Mouse (Mus musculus) c-Kit-positive CD71-negative TER-119-negative erythroid progenitor cells, embryonic 14.5 days (primary cell): ENCODE measurements around the gene Usp46.
"Not testable (repeated sequence)": the region's sequence is repeated elsewhere in the genome, so short reads cannot be mapped to it uniquely, and the experiment has no call there.

ENCODE experiments used
- DNase-seq: peaks from one replicate; pipeline ENCODE4 v3.0.0-alpha.2; 2013; ENCODE audit warnings: low read depth

Usp46 gene

GRCm38 (mm10) chr5:74028221-74028620 is 40.0 kb downstream of the Usp46 start:
- no peak for DNase-seq

- DNase-seq = no peak
Measured at GRCm38 (mm10) chr5:74020506-74020905, 47.7 kb downstream of the Usp46 start.

DNA sequence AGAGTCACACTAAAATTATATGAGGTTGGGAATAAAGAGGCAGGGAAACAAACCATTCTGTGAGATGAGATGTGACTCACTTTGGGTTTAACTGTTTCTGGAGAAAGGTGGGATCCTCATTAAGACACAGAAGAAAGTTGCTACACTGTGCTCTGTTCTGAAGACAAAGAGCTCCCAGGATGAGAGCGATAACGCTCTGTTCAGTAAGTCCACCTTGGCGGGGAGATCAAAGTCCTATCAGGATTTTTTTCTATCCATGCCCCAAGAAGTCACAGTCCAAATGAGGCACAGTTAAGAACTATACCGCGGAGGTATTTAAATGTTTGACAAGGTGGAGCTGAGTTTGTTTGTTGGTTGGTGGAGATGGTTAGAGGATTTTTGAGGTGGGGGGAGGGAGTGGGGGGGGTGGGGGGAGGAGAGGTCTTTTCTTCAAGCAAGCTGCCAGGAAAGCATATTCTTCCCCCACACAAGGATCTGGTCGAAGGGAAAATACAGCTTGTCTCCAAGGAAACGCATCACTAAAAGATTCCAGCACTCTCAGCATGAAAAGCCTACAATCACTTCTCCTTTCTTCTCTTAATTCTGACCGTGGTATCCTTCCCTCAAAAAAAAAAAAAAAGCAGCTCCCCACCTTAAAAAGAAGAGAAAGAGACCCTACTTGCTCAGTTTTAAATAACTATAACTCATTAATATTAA is 49.2 kb downstream of the Usp46 start:
- DNase-seq = no peak

DNA sequence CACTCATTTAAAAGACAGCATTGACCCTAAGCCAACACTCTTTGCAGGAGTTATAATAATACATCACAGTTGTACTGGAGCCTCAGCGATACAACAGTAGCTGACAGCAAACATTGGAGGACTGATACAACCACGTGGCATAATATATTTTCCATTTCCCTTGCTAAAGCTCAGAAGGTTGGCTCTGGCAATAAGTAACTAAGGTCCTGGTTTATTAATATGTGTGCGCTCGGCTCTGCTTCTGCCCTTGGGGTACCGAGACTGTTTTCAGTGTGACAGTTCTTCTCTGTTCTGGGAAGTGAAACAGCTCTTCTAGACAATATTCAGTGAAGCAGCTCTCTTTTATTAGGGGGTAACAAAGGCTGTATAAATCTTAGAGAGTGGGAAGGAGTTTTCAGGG is 50.7 kb downstream of the Usp46 start:
- DNase-seq = no peak

GRCm38 (mm10) chr5:74011629-74012028 is 56.6 kb downstream of the Usp46 start:
- DNase-seq = no peak

DNA sequence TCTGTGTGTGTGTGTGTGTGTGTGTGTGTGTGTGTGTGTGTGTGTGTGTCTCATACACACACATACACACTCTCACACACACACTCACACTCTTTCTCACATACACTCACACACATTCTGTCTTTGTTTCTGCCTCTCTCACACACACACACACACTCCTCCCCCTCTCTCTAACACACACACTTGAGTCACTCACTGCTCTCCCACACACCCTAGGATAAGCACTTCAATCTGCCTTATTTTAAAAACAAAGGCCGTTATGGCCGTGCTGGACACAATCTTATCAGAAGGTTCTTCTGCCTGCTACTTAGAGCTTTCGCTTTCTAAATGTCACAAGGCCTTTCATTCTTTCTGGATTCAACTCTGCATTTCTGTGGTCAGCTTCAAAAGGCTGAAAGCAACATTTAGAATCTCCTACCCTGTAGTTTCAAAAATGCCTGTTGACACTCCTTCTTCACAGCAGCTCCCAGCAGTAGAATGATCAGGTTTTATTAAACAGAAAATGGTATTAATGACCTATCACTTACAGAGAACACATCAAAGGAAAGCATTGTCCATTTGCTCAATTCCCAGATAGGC is 60.6 kb downstream of the Usp46 start:
- no peak for DNase-seq

- DNase-seq = no peak
Measured at GRCm38 (mm10) chr5:74005936-74006335, 62.3 kb downstream of the Usp46 start.

DNA sequence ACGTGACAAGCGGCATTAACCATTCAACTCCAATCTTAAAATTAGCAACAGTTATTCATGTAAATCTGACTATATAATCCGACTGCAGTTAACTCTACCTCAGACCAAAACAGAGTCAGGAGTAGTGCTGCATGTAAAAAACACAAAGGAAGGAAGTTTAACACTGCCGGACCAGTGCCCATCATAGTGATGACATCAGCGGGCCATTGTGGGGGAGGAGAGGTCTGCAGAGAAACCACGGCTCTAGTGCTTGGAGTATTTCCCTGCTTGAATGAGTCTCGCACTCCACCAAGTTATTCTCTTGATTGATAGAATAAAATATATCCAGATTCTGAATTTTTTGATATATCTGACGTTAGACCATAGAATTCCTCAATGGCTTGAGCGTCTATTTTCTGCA is 66.5 kb downstream of the Usp46 start:
- no peak for DNase-seq

- no peak for DNase-seq
Measured at GRCm38 (mm10) chr5:73998966-73999365, 69.3 kb downstream of the Usp46 start.

GRCm38 (mm10) chr5:73994850-73995249 is 73.4 kb downstream of the Usp46 start:
- DNase-seq = no peak

- no peak for DNase-seq
Measured at GRCm38 (mm10) chr5:73993538-73993937, 74.7 kb downstream of the Usp46 start.

DNA sequence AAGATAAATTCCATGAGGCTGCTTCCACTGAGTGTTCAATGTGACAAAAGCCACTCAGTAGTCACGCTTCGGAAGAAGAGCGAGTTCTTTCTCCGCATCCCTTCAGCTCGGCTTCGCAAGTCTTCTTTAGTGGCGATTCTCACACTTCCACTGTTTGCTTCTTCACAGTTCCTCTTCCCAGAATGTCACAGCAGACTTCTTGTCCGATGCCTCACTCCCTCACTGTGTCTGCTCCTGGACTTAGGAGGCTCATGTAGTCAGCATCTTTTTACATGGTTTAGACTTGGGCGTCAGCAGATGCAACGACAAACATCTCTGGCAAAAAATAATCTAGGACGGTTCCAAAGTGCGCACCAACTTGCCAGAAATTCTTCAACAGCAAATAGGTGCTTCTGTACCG is 75.9 kb downstream of the Usp46 start:
- DNase-seq = no peak

GRCm38 (mm10) chr5:73989532-73989931 is 78.7 kb downstream of the Usp46 start:
- no peak for DNase-seq

- DNase-seq = no peak
Measured at GRCm38 (mm10) chr5:73987777-73988560, 80.3 kb downstream of the Usp46 start.

DNA sequence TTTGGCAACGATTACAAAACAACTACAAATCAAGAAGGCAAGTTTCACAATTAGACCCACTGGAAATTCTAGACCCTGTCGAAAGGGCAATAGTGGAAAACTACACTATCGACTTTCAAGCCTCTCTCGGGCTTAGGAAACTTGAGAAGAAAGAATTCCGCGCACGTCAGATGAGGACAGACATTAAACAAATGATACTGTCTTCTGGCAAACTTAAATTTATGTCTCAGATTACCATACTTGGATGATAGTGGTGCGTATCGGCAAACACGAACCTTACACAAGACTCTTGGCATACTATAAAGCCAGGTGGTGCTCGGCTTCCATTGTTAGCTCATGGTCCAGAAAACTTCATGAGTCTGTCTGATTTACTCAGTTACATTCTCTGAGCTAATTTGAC is 90.8 kb downstream of the Usp46 start:
- no peak for DNase-seq

GRCm38 (mm10) chr5:73971701-73972100 is 96.5 kb downstream of the Usp46 start:
- no peak for DNase-seq

GRCm38 (mm10) chr5:73970024-73970628 is 98.1 kb downstream of the Usp46 start:
- DNase-seq = no peak

DNA sequence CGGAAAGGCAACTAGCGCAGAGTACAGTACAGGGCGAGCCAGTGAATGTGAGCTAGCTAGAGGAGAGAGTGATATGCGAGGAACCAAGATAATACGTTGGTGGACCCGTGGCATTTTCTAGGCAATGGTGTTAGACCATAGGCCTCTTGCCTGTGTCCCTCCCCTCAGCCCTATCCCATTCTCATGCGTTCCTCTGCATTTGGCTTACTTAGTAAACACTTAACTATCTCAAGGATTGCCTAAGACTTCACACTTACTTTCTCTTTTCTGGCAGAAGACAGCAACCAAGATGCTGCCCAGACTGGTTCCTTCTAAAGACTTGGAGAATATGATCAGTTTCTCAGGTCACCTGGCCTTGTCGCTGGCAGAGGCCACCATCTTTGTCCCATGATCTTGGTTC is 98.9 kb downstream of the Usp46 start:
- no peak for DNase-seq

- no peak for DNase-seq
Measured at GRCm38 (mm10) chr5:73959779-73960178, 108.5 kb downstream of the Usp46 start.

DNA sequence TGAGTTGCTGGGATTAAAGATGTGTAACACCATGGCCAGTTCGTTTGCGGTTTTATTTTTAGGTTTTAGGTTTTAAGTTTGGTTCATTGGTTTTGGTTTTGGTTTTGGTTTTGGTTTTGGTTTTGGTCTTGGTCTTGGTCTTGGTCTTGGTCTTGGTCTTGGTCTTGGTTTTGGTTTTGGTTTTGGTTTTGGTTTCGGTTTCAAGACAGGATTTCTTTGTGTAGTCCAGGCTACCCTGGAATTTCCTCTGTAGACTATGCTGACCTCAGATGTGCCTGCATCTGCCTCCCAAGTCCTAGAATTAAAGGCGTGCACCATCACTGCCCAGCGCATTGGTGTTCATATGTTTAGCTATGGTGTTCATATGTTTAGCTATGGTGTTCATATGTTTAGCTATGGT is 109.6 kb downstream of the Usp46 start:
- not testable (repeated sequence) for DNase-seq

DNA sequence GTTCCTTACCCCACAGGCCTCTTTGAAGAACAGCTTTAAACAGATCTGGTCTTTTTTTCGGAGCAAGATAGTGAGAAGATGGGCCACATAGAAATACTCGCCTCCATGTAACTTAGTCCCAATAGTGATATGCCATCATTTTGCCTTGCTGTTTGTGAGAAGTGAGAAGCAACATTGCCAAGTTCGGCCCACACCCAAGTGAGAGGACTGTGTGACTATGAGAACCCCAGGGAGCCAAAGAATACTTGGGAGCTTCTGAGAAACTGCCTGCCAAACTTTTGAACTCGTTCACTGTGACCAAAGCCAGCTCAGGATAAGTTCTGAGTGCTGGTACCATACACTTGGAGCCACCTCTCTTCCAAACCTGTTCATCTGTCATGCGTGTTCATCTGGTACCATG is 110.1 kb downstream of the Usp46 start:
- no peak for DNase-seq

- no peak for DNase-seq
Measured at GRCm38 (mm10) chr5:73955691-73956090, 112.5 kb downstream of the Usp46 start.

GRCm38 (mm10) chr5:73955005-73955404 is 113.2 kb downstream of the Usp46 start:
- DNase-seq = no peak
